Mouse (Mus musculus): ENCODE results near the gene Cfap44.

Gene Cfap44

DNA sequence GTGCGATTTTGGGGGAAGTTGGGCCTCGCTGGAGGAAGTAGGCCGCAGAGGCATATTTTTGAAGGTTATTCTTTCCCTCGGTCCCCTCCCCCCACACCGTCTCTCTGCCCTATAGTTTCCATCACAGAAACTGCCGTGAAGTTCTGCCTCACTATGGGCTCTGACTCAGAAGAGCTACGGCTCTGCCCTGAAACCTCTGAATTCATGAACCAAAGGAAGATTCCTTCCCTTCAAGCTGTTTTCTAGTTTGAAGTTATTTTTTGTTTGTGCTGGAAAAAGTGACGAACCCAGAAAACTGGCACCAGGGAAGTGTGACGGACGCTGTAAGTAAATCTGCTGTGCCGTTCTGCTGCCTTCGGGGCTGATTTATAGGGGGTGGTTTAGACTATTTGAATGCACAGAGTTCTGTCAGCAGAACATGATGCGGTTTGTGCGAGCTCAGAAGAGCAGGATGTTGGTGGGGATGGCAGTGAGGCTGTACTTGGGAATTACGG is 102.4 kb downstream of the Cfap44 start:
- DNase-seq, result no peak

DNA sequence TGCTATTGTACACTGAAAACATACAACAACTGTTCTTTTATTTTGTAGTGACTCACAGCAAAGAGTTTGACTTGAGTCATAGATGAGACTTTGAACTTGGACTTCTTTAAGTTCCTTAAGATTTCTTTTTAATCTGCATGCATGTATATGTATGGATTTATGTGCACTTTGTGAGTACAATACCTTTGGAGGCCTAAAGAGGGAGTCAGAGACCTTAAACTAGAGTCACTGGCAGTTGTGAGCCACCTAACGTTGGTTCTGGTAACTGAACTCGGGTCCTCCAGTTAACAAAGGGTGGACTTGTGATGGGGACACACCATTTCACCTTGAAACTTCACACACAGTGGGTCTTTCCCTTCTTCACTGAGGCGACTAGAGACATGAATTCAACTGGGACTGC is 103.9 kb downstream of the Cfap44 start:
- no peak for DNase-seq

DNA sequence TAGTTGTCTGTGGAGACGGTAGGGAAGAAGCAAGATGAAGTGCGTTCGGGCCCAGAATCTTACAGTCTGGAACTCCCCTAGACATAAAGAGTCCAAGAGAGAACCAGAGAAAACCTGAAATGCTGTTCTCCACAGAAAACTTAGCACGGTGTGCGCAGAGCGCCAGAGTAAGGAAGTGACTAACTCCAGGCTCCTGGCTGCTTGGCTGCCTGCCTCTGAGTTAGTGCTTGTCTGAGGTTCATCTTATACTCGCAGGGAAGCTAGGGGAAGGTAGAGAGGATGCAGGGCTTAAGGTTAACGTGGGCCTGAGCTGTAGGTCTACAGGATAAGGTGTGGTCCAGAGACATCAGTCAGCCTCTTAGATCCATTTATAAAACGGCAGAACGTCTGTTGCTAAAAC is 107.2 kb downstream of the Cfap44 start:
- no peak for DNase-seq

DNA sequence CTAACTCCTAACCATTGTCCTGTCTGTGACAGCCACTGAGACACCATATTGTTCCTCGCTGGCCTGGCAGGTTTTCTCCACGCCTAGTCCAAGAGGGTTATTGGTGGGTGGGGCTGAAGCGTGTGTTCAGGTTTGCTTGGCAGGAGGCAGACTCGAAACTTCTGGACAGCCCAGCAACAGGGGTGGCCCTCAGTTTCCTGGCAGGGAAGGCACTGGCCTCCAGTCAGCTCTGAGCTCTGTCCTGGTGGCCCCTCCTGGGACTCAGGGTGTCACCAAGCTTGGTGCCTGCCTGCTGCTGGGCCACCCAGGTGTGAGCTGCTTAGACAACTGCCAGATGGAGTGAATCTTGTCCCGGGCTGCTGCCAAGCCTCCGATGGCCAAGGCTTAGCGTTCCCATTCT is 107.7 kb downstream of the Cfap44 start:
- no peak for DNase-seq

DNA sequence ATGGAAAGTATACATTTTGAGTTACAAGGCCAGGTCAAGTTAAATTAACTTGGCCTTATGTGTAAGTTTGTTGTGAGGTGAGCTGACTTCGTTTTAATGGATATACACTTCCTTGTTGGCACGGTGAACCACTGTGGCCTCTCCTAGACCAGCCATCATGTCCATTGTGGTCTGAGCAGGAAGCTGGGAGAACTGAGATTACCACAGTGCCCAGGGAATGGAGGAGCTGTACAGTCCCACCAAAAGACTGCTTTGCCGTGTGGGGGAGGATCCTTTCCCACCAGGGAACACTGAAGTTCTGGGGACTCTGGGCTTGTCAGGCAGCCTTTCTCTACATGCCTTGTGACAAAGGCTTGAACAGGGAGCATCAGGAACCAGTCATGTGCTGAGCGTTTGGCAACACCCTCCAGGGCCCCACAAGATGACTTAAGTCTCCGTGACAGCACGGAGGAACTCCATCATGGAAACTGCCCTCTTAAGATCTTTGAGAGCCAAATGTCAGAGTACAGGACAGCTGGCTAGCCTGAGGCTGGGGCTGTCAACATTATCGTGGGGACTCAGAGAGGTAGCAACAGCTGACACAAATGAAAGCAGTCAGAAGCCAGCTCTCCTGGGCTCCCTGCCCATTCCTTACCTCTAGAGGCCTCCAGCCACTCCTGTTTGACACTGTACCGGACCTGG is 108.4 kb downstream of the Cfap44 start:
- DNase-seq, result no peak

DNA sequence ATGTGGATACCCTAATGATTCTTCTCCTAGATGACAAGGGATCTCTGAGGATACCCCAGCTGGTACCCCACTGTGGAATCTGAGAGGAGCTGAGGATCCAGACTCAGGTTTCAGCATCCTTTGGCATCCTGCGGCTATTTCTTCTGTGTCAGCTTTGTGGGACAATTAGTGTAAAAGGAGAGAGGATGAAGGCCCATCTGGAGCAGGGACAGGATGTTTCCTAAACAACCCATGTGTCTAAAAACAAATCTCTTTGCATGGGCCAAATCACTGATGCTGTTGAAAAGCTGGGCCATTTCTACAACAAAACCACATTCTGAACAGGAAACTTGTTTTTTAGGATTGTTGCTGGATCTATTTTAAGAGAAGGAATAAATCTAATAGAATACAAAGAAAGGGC is 110.6 kb downstream of the Cfap44 start:
- DNase-seq, result no peak

DNA sequence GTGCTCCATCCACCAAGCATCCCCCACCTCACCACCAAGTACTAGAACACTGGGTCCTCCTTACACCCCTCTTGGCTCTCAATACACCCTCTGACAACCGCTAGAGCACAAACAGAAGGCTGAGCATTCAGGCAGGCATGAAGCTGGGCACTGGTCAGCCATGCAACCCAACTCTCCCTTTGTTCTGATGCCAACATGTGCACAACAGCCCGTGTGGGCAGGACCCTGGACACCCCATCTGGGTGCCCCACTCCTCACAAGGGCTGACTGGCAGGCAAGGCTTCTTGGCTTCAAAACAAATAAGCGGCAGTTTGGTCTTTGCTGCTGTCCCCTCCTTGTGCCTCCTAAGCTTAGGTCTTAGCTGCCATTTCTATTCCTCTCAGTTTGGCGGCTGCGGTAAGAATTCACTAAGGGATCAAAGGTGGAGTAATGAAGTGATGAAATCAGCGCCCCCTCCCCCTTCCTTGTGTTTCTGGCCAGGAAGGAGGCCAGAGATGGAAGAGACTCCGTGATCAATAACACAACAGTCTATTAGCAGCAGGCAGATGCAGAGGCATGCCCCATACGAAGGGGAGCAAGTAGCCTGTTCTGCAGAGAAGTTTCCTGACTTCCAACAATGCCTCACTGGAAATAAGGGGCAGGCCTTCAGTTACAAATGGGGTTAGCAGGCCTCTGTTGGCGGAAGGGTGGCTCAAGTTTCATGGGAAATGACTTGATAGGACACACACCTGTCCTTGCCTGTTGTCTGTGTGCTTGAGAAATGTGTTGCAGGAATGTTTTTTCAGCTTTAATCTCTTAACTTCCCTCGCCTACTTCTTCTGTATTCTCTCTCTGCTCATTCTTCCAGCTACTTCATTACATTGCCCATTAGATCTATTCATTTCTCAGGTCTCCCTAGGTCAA is 112.7 kb downstream of the Cfap44 start:
- DNase-seq, result no peak

DNA sequence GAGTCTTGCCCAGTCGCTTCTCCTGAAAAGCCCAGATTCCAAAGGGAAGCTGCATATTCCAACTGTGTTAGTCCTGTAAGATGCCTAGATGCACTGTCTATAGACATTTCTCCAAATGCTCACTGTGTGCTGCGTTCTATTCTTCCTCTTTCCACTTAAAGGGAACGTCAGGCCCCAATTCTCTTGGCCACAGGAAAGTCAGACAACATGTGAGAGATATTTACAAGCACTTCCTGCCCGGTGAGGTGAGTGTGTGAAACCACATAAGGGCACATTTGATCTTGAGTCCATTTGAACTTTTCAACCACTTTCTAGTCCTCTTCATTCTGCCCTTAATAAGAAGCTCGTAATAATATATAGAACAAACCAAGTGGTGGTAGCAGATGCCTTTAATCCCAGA is 113.4 kb downstream of the Cfap44 start:
- DNase-seq, result no peak

DNA sequence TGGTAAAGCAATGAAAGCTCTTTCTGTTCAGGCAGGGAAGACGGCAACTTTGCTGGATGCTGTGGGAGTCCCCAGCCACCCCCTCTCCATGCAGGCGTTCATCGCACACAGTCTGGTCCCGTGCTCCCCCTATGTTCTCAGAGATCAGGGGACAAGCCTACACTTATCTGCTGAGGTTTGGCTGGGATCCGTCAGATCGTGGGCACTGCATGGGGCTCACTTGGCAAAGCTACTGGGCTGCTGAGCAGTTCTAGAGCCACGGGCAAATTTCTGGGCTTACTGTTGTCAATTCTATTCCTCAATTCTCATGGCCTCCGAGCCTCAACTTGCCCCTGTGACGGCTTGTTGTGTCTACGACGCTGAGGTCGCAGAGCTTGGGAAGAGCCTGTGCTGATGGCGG is 114.2 kb downstream of the Cfap44 start:
- DNase-seq, result no peak

DNA sequence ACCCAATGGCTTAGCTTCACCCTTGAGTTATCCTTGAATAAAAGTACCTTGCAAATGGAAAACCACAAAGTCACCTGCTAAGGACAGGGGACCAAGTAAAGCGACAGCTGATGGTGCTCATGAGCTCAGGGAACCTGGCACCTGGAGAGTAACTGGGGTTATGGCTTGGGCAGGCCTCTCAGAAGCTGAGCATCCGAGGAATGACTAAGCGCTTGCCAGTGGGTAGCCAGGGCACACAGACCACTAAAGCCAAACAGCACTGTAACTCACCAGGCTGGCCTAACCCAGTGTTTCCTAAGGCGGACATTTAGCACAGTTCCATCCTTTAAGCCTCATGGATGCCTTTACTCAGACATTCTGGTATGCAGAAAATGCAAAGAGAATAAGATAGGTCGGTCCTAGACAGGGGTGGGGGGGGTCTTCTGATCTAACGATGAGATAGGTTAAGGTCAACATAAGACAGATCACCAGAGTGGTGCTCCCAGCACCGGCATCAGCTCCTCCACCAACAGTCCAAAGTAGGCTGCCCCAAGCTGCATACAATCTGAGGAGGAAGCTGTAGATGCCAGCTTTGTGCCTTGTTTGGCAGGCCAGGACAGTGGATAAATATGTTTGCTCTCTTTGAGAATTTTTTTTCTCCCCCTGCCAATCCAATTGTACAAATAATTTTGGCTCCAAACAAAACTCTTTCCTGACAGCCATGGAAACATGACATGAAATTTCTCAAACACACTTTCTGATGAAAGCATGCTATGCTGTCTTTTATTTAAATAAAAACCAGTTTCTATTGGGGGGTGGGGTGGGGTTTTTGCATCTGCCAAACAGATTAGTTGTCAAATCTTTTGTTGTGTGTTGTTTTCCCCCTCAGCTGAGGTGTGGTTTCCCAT is 115.1 kb downstream of the Cfap44 start:
- DNase-seq, result no peak

DNA sequence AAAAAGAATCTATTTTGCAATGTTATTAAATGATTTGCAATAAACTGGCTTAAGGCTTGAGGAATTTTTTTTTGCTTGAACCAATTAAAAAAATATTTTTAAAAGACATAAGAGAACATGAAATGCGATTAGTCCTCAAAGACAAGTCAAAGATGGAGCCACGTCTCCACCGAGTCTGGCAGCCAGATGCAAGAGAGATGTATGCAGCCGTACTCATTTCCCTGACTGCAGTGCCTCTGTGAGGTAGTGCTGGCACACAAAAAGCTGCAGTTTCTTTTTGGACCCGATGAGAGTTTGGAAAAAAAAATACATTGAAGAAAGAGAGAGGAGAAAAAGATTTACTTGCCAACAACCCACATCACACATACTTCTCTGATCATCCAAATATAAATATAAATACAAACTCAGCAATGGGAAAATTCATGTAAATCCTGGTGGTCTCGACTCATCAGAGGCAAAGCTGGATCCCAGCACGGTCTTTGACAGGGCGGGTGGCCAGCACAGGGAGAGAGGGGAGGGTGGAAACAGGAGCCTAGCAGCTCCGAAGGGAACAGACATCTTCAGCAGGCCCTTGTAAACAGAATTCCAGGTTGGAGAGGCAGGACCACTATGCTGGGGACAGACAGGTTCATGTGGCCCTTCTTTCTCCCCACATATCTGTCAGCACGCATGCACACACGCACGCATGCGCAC is 116.1 kb downstream of the Cfap44 start:
- no peak for DNase-seq

DNA sequence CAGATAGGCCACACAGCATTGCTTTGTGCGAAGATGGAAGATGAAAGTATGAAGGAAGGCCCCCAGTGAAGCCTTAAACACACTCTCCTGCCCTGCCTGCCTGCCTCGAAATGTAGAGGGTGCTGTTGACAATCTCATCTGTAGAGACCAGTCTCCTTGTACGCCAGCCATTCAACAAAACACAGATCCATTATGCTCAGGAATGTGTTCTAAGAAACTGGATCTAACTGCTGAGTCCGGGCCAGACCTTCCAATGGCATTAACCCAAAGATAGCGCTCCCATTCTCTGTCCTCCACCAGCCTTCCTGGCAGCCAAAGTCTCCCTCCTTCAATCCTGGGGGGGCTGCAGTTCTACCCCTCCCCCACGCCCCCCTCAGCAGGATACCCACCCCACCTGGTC is 121.9 kb downstream of the Cfap44 start:
- DNase-seq, result no peak

DNA sequence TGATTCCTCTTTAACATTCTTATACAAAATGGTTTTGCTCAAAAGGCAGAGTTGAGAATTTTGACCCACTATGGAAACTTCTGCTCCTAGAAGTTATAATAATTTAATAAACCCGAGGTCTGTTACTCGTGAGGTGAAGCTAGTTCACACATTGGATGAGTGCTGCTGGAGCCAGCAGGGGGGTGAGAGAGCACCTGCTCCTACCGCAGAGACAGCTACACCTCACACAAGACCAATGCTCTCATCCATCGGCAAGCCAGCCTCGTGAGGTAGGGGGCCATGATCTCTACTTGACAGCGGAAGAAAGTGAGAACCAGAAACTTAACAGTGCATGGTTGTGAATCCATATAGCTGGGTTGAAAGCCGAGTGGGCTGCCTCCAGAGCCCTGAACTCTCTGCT is 129.0 kb downstream of the Cfap44 start:
- no peak for DNase-seq

DNA sequence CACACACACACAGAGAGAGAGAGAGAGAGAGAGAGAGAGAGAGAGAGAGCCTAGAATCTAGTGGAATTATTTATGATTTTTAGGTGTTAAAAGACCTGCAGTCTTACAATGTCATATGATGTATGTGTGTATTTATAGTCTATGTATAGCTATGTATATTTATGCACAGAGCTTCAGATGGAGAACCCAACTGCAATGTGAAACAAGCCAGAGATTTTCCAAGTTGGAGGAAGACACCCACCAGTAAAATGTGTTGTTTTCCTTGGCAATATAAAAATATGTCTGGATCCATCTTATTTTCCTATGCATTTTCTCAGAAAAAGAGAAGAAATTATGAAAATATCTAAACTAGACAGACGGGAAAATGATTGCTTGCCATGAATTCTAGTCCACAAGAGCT is 131.4 kb downstream of the Cfap44 start:
- no peak for DNase-seq

DNA sequence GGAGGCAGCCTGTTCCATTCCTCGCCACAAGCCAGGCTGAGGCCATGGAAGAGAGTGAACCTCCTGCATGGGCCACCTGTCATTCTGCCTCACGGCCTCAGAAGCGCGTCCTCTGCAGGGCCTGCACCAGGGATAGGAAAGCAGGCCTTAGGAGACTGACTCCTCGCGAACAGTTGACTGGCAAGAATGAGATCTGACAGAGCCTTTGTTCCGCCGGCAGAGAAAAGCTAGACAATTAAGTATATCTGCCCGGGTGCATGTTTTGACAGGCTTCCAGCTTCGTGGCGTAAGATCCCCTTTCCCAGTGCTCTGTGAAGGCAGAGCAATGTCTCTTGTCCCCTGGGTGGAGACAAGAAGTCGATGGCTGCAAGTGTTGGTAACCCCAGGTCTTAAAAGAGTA is 132.1 kb downstream of the Cfap44 start:
- no peak for DNase-seq

DNA sequence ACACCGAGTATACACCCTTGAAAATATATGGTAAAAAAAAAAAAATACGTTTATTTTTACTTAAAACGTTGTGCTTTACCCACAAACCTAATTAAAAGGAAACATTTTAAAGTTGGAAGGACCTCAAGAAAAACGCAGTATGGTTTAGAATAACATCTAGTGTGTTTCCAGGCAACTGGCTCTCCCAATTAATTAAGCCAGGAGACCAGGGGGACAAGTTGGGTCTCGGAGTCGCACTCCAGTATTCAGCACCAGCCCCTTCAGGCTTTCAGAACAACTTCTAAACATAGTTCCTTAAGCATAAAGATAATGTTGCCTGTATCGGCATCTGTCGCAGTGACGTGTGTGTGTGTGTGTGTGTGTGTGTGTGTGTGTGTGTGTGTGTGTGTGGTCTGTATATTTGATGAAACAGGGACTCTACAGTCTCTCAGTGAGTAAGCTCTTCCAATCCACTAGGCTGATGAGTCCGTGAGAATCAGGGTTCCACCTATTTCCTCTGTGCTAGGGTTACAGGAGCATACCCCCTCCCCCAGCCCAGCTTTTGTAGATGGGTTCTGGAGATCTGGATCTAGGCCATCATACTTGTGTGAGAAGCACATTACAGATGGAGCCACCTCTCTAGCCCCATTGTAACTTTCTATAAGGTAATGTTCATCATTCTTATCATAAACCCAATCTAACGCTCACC is 132.8 kb downstream of the Cfap44 start:
- DNase-seq, result no peak

DNA sequence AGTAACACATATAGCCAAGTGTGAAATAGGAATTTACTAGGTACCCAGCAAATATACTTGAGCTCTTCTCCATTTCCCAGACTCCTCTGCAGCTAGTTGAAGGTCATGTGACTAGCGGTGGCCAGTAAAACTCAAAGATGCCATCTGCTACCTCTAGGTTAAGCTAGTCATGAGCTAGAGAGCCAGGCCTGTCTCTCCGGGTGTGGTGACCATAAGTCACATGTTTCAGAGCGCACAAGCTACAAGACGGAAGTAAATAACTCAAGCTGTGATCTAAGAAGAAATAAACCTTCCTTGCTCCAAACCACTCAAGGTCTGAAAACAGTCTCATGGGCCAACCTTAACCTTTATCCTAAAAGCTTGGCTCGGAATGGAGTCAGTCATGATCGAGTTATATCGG is 134.4 kb downstream of the Cfap44 start:
- DNase-seq, result no peak

DNA sequence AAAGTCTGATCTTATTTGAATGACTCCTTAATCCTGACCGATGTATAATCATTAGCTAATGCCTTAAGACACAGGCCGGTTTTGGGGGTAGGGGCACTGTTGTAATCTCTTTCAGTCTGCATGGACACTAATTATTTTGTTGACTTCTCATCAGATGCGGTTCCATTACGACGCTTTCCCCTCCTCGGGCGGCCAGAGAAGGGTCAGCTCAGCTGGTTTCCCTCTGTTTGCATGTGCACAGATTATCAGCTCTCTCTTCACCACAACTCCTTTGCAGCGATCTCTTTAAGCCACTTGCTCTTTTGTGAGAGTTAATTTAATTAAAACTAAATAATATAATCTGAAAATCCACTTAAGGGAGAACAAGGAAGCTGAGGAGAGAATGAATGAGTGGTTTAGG is 135.1 kb downstream of the Cfap44 start:
- DNase-seq, result no peak

DNA sequence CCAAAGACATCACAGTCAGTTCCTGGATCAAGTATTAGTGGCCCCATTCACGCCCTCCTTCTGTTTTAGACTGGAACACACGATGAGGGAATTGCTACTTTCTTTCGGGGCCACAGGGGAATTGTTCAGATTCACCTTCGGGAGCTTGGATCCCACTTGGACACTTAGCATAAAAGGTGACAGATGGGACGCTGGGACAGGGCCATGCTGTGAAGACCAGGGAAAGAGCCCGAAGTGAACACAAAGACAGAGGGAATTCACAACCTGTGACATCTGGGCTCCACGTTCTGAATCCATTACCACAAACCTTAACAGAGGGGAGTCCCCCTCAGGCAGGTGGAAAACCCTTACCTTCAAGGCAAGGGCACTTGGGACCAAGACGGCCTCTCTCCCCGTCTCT is 135.6 kb downstream of the Cfap44 start:
- no peak for DNase-seq

DNA sequence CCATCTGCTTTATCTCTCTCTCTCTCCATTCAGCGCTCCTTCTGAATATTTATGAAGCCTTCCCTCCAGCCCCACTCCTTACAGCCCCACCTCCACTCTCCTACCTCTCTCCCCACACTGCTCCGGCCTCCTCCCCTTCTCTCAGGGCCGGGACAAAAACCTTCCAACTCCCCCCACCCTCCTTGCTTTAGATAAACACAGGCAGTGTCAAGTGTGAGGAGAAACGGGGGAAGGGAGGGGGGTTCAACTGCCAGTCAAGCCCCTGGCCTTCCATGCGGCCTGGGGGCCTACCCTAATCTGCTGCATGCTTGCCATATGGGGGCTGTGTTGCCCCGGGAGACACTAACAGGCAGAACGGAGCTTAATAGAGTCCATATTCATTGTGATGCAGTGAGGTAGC is 136.2 kb downstream of the Cfap44 start:
- DNase-seq, result no peak

DNA sequence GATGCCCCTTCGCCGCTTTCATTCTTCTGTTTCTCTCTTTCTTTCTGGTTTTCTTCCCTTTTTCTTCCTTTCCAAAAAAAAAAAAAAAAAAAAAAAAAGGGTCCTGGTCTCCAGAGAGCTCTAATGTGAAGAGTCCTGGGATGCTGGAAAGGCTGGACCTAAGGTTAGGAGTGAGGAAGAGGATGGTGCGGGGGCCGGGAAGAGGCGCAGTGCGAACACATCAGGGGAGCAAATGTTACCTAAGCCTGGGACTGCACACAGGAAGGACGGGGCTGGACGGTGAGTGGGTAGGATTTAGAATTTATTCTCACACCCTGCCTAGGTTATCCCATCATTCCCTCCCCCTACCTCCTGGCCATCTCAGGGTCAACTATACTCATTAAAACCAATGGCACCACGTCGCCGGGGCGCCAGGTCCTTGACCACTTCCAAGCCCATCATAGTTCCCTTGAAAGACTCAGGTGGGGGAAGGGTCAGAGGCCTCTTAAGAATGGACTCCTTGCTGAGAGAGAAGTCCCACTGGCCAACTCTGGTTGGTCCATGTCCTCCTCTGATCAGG is 136.7 kb downstream of the Cfap44 start:
- no peak for DNase-seq

Data from thymus, adult 18-20 months (tissue).